Mouse (Mus musculus): Measurements from ENCODE around the gene Gm44805.
A peak's percentile ranks its signal among the peaks of the same experiment; 100 is the strongest.

DNA sequence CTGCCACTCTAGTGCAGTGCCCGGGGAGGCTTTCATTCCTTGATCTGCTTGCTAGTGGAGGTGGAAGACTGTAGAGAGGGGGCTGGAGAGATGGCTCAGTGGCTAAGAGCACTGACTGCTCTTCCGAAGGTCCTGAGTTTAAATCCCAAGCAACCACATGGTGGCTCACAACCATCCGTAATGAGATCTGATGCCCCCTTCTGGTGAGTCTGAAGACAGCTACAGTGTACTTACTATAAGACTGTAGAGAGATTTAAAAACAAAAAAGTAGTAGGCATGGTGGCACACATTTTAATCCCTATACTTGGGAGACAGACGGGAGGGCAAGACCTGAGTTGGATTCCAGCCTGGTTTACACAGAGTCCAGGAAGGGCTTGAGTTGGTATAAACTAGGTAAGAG, 31.2 kb upstream of the Gm44805 start:
- TF ChIP-seq CTCF (IDR thresholded peaks at IDR 0.05; ENCODE audit: borderline replicate concordance, extremely low read depth, insufficient read depth, insufficient read length) (peak; percentile 22; the same call in 1 of the 2 replicates), POLR2A (IDR thresholded peaks at IDR 0.05; ENCODE audit: borderline replicate concordance, extremely low read depth, insufficient read depth, insufficient read length, poor library complexity, severe bottlenecking) (no peak)
